Mouse (Mus musculus): ENCODE results near the gene Asic2.

DNA sequence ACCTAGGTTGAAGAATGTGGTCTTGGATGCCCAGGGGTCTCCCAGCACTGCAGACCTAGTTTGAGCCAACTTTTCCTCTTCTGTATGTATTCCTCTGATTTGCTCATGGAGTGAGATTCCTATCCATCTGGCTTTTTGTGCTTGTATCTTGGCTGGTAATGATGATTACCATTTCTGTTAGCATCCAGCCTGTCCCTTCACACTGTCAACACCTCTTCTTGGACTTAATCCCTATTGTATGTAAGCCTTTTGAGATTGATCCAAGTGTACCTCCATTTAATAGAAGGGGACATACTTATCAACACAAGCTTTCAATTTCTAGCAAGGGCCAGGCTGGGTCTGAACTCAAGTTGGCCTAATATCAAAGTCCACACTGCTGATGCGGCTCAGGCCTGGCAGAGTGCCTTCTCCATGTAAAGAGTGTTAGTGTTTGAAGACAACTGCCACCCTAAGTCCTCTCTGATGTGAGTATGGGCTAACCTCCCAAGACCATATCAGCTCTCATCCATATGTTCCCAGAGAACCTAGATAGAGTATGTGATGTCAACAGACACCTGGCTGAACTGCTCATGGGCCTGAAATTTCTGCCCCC, 479.0 kb downstream of the Asic2 start:
- no peak for TF ChIP-seq CTCF (IDR thresholded peaks at IDR 0.05; ENCODE audit: low read depth)
- no peak for TF ChIP-seq EP300 (IDR thresholded peaks at IDR 0.05; ENCODE audit: low read depth)
